Mouse (Mus musculus): ENCODE measurements around the gene Atp6v1e2. TPM values are rescaled to one million over a fixed set of nuclear protein-coding genes. Genes with fewer than 3 reads are reported as not detected.

The Atp6v1e2 gene
- polyA plus RNA-seq, 1 experiment from 2014 or later: not detected

GRCm38 (mm10) chr17:86962297-86962893, 14.7 kb upstream of the Atp6v1e2 start:
- Histone ChIP-seq H3K27me3 (ENCODE audit: insufficient read depth, low read length) (no peaks in the 10 kb centered on the region), H3K4me1 (replicated peaks; ENCODE audit: insufficient read depth, low read length) (peaks cover 7% of the 10 kb centered on the region; the same call in 1 of the 2 replicates), H3K4me2 (ENCODE audit: low read length) (peak overlapping the region; percentile 88), H3K27ac (peak overlapping the region; percentile 95), H3K9ac (ENCODE audit: low read depth, low read length) (peak overlapping the region; percentile 92), H3K36me3 (ENCODE audit: insufficient read depth, low read length) (no peaks in the 10 kb centered on the region), H3K4me3 (replicated peaks; ENCODE audit: low read depth, low read length) (peak overlapping the region; percentile 84), H3K9me3 (replicated peaks; ENCODE audit: low read length) (no peaks in the 10 kb centered on the region)
- DNase-seq (ENCODE audit: low spot score) (peak; percentile 94), ATAC-seq (replicated peaks; ENCODE audit: low FRiP score, low read depth) (peak; percentile 21; the same call in 1 of the 2 replicates)
- TF ChIP-seq CTCF (IDR thresholded peaks at IDR 0.05; ENCODE audit: low read depth): peak; percentile 85
- WGBS: 1% methylated on average over 24 of the region's 24 CpGs

GRCm38 (mm10) chr17:86961301-86961841, 13.7 kb upstream of the Atp6v1e2 start:
- H3K4me3 ChIP-seq (replicated peaks; ENCODE audit: low read depth, low read length): no peak overlapping the region
- WGBS: 41% methylated on average over 8 of the region's 8 CpGs
- H3K4me1 ChIP-seq (replicated peaks; ENCODE audit: insufficient read depth, low read length): peaks cover 6% of the 10 kb centered on the region; the same call in 1 of the 2 replicates
- ATAC-seq (replicated peaks; ENCODE audit: low FRiP score, low read depth) (no peak), DNase-seq (ENCODE audit: low spot score) (peak; percentile 71)
- H3K9ac ChIP-seq (ENCODE audit: low read depth, low read length): no peak overlapping the region
- no peaks in the 10 kb centered on the region for H3K9me3 ChIP-seq (replicated peaks; ENCODE audit: low read length)
- H3K27me3 ChIP-seq (ENCODE audit: insufficient read depth, low read length): no peaks in the 10 kb centered on the region
- no peaks in the 10 kb centered on the region for H3K36me3 ChIP-seq (ENCODE audit: insufficient read depth, low read length)
- no peak overlapping the region for H3K4me2 ChIP-seq (ENCODE audit: low read length)
- no peak for TF ChIP-seq CTCF (IDR thresholded peaks at IDR 0.05; ENCODE audit: low read depth)
- no peak overlapping the region for H3K27ac ChIP-seq

- ATAC-seq (replicated peaks; ENCODE audit: low FRiP score, low read depth): no peak
- H3K9ac ChIP-seq (ENCODE audit: low read depth, low read length): no peak overlapping the region
- WGBS: 83% methylated on average over 14 of the region's 14 CpGs
- H3K4me1 ChIP-seq (replicated peaks; ENCODE audit: insufficient read depth, low read length): peaks cover 4% of the 10 kb centered on the region; the same call in 1 of the 2 replicates
- DNase-seq (ENCODE audit: low spot score): no peak
- H3K27ac ChIP-seq: no peak overlapping the region
- H3K9me3 ChIP-seq (replicated peaks; ENCODE audit: low read length): no peaks in the 10 kb centered on the region
- no peak for TF ChIP-seq CTCF (IDR thresholded peaks at IDR 0.05; ENCODE audit: low read depth)
- H3K36me3 ChIP-seq (ENCODE audit: insufficient read depth, low read length): no peaks in the 10 kb centered on the region
- H3K4me3 ChIP-seq (replicated peaks; ENCODE audit: low read depth, low read length): no peak overlapping the region
- H3K27me3 ChIP-seq (ENCODE audit: insufficient read depth, low read length): no peaks in the 10 kb centered on the region
- H3K4me2 ChIP-seq (ENCODE audit: low read length): no peak overlapping the region
Measured at GRCm38 (mm10) chr17:86957968-86958367, 10.3 kb upstream of the Atp6v1e2 start.

GRCm38 (mm10) chr17:86957239-86957638, 9.5 kb upstream of the Atp6v1e2 start:
- Histone ChIP-seq H3K9me3 (replicated peaks; ENCODE audit: low read length) (no peaks in the 10 kb centered on the region), H3K4me3 (replicated peaks; ENCODE audit: low read depth, low read length) (no peak overlapping the region), H3K4me2 (ENCODE audit: low read length) (no peak overlapping the region), H3K4me1 (replicated peaks; ENCODE audit: insufficient read depth, low read length) (peaks cover 4% of the 10 kb centered on the region; the same call in 1 of the 2 replicates), H3K9ac (ENCODE audit: low read depth, low read length) (no peak overlapping the region), H3K27ac (no peak overlapping the region), H3K36me3 (ENCODE audit: insufficient read depth, low read length) (no peaks in the 10 kb centered on the region), H3K27me3 (ENCODE audit: insufficient read depth, low read length) (no peaks in the 10 kb centered on the region)
- TF ChIP-seq CTCF (IDR thresholded peaks at IDR 0.05; ENCODE audit: low read depth): no peak
- ATAC-seq (replicated peaks; ENCODE audit: low FRiP score, low read depth): no peak
- no peak for DNase-seq (ENCODE audit: low spot score)
- WGBS: 86% methylated on average over 5 of the region's 5 CpGs

GRCm38 (mm10) chr17:86948801-86949200, 1.1 kb upstream of the Atp6v1e2 start:
- DNase-seq (ENCODE audit: low spot score): no peak
- H3K4me1 ChIP-seq (replicated peaks; ENCODE audit: insufficient read depth, low read length): no peaks in the 10 kb centered on the region
- no peak for ATAC-seq (replicated peaks; ENCODE audit: low FRiP score, low read depth)
- H3K4me2 ChIP-seq (ENCODE audit: low read length): no peak overlapping the region
- 83% methylated on average over 6 of the region's 6 CpGs for WGBS
- no peak for TF ChIP-seq CTCF (IDR thresholded peaks at IDR 0.05; ENCODE audit: low read depth)
- no peaks in the 10 kb centered on the region for H3K27me3 ChIP-seq (ENCODE audit: insufficient read depth, low read length)
- H3K9ac ChIP-seq (ENCODE audit: low read depth, low read length): no peak overlapping the region
- no peak overlapping the region for H3K27ac ChIP-seq
- H3K36me3 ChIP-seq (ENCODE audit: insufficient read depth, low read length): no peaks in the 10 kb centered on the region
- H3K9me3 ChIP-seq (replicated peaks; ENCODE audit: low read length): no peaks in the 10 kb centered on the region
- no peak overlapping the region for H3K4me3 ChIP-seq (replicated peaks; ENCODE audit: low read depth, low read length)

GRCm38 (mm10) chr17:86946078-86946477, 1.6 kb downstream of the Atp6v1e2 start:
- WGBS: 55% methylated on average over 4 of the region's 4 CpGs
- H3K4me3 ChIP-seq (replicated peaks; ENCODE audit: low read depth, low read length): no peak overlapping the region
- no peak for DNase-seq (ENCODE audit: low spot score)

More at GRCm38 (mm10) chr17:86946078-86946477, 1.6 kb downstream of the Atp6v1e2 start:
- no peak for ATAC-seq (replicated peaks; ENCODE audit: low FRiP score, low read depth)
- Histone ChIP-seq H3K4me1 (replicated peaks; ENCODE audit: insufficient read depth, low read length) (no peaks in the 10 kb centered on the region), H3K4me2 (ENCODE audit: low read length) (no peak overlapping the region), H3K9ac (ENCODE audit: low read depth, low read length) (no peak overlapping the region), H3K9me3 (replicated peaks; ENCODE audit: low read length) (no peaks in the 10 kb centered on the region), H3K27ac (no peak overlapping the region), H3K27me3 (ENCODE audit: insufficient read depth, low read length) (no peaks in the 10 kb centered on the region), H3K36me3 (ENCODE audit: insufficient read depth, low read length) (no peaks in the 10 kb centered on the region)
- TF ChIP-seq CTCF (IDR thresholded peaks at IDR 0.05; ENCODE audit: low read depth): no peak
